Mouse (Mus musculus) gastrocnemius, postnatal 4 days (tissue): ENCODE measurements around the gene Hormad1. TPM values are rescaled to one million over a fixed set of nuclear protein-coding genes. Genes with fewer than 3 reads are reported as not detected.

Experiments
- DNase-seq, 2 experiments: peaks; one replicate each; pipeline ENCODE4 v3.0.0; 2021 to 2022; ENCODE audit warnings: low spot score in 2 of 2, mixed read lengths in 2 of 2
- total RNA-seq, 2 experiments: library from RNA; stranded (reverse); gene quantifications; 2 replicates each; pipeline ENCODE4 v1.2.3; 2021

The Hormad1 gene
- total RNA-seq, 2 experiments from 2014 or later = not detected

- DNase-seq = no peak
These were observed 73.4 kb downstream of the Hormad1 start for GRCm38 (mm10) chr3:95632648-95633588.

DNA sequence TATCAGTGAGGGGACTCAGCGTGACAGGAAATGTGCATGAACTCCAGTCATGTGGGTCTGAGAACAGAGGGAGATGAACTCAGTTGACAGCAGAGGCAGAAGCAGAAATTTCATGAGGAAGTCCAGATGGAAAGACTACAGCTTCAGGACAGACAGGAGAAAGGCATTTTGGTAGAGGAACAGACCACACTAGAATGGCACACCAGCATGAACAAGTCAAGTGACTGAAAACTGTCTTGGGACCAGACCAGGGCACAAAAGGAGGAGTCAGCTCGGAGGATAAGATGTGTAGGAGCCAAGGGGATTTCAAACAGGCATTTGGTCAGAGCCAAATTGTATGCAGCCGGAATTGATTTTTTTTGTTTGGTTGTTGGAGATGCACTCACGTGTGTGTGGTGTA is 76.2 kb downstream of the Hormad1 start:
- DNase-seq = no peak

DNA sequence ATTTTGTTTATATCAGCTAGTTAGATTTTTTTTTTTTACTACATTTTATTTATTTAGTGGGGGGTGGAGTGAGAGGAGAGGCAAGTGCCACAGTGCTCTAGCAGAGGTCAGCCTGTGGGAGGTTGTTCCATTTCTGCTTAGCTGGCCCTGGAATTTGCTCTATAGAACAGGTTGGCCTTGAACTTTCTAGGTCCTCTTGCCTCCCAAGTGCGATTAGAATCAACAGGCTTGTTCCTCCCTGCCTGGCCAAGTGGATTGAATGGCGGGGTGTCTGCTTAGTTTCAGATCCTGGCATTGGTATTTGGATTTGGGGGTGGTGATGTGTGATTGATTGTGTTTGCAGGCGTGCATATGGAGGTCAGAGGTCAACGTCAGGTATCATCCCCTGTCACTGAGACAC is 76.6 kb downstream of the Hormad1 start:
- no peak for DNase-seq

Other genes with a start within 250 kb of the Hormad1 start
- 10 to 100 TPM; 56.0 to 61.5 TPM for gene Cers2, start 244.9 kb upstream of the Hormad1 start, total RNA-seq
- 10 to 100 TPM; 22.5 to 24.5 TPM for gene Setdb1, start 202.5 kb upstream of the Hormad1 start, total RNA-seq
- not detected for gene 4930558C23Rik, start 156.8 kb upstream of the Hormad1 start, total RNA-seq
- gene Arnt, start 125.3 kb upstream of the Hormad1 start, total RNA-seq = 10 to 100 TPM; 59.6 to 72.8 TPM
- 10 to 100 TPM; 49.1 to 52.4 TPM for gene Ctsk, start 60.4 kb upstream of the Hormad1 start, total RNA-seq
- gene Ctss, start 32.9 kb upstream of the Hormad1 start, total RNA-seq = 10 to 100 TPM; 10.1 to 10.7 TPM
- gene Golph3l, start 29.3 kb downstream of the Hormad1 start, total RNA-seq = 10 to 100 TPM; 21.1 to 21.7 TPM
- gene Ensa, start 65.3 kb downstream of the Hormad1 start, total RNA-seq = 10 to 100 TPM; 74.3 to 79.9 TPM
- 100 to 1,000 TPM in 1 of 2 experiments, 10 to 100 TPM in 1; 90.6 to 107 TPM for gene Mcl1, start 99.1 kb downstream of the Hormad1 start, total RNA-seq
- gene Adamtsl4, start 128.2 kb downstream of the Hormad1 start, total RNA-seq = 10 to 100 TPM; 28.2 to 36.2 TPM
- gene Ecm1, start 179.9 kb downstream of the Hormad1 start, total RNA-seq = 10 to 100 TPM; 32.4 to 35.5 TPM
- gene Tars2, start 200.5 kb downstream of the Hormad1 start, total RNA-seq = 10 to 100 TPM; 22.4 to 23.9 TPM